Mouse (Mus musculus) urinary bladder, postnatal 25 days (tissue): ENCODE measurements around the gene Kcnj9.

ENCODE experiments used
- DNase-seq: peaks from one replicate; pipeline ENCODE4 v3.0.0; 2022; ENCODE audit warnings: low spot score

Gene Kcnj9

GRCm38 (mm10) chr1:172292880-172293279 is 36.2 kb downstream of the Kcnj9 start:
- DNase-seq, result no peak

GRCm38 (mm10) chr1:172289617-172289946 is 39.5 kb downstream of the Kcnj9 start:
- no peak for DNase-seq

GRCm38 (mm10) chr1:172288900-172289616 is 40.1 kb downstream of the Kcnj9 start:
- DNase-seq, result no peak

- no peak for DNase-seq
These were observed 42.4 kb downstream of the Kcnj9 start for GRCm38 (mm10) chr1:172286740-172287139.

- DNase-seq, result no peak
These were observed 44.9 kb downstream of the Kcnj9 start for GRCm38 (mm10) chr1:172284221-172284620.

- DNase-seq, result no peak
These were observed 46.0 kb downstream of the Kcnj9 start for GRCm38 (mm10) chr1:172283073-172283472.

GRCm38 (mm10) chr1:172281522-172282254 is 47.4 kb downstream of the Kcnj9 start:
- no peak for DNase-seq

- no peak for DNase-seq
These were observed 49.2 kb downstream of the Kcnj9 start for GRCm38 (mm10) chr1:172279768-172280509.

GRCm38 (mm10) chr1:172278328-172278727 is 50.8 kb downstream of the Kcnj9 start:
- no peak for DNase-seq

- DNase-seq, result no peak
These were observed 51.9 kb downstream of the Kcnj9 start for GRCm38 (mm10) chr1:172277172-172277571.

GRCm38 (mm10) chr1:172274547-172274946 is 54.6 kb downstream of the Kcnj9 start:
- DNase-seq, result no peak

GRCm38 (mm10) chr1:172274116-172274515 is 55.0 kb downstream of the Kcnj9 start:
- no peak for DNase-seq

GRCm38 (mm10) chr1:172273386-172273785 is 55.7 kb downstream of the Kcnj9 start:
- DNase-seq, result no peak

GRCm38 (mm10) chr1:172271765-172272164 is 57.4 kb downstream of the Kcnj9 start:
- DNase-seq, result no peak

- DNase-seq, result no peak
These were observed 57.9 kb downstream of the Kcnj9 start for GRCm38 (mm10) chr1:172271208-172271607.
